Mouse (Mus musculus) ES-E14 (cell line): ENCODE results near the gene Npy. TPM values are rescaled to one million over a fixed set of nuclear protein-coding genes. Genes with fewer than 3 reads are reported as not detected.

Experiments used
- DNase-seq: peaks from one replicate; pipeline ENCODE4 v3.0.0-alpha.2; 2013; ENCODE audit warnings: low read depth, low spot score
- H3K27ac ChIP-seq: 2 replicates; pipeline ENCODE4 v1.5.1; 2012; ENCODE audit warnings: low read depth, mild to moderate bottlenecking, low read length, moderate library complexity, mixed read lengths; ENCODE audit not compliant: poor library complexity, insufficient read depth, severe bottlenecking
- H3K36me3 ChIP-seq: 2 replicates; pipeline ENCODE4 v1.6.1; 2012; ENCODE audit warnings: mild to moderate bottlenecking, low read length, moderate library complexity, mixed read lengths; ENCODE audit not compliant: control insufficient read depth, poor library complexity, insufficient read depth, severe bottlenecking
- H3K4me1 ChIP-seq, 2 experiments: fragments of 150-350 bp in 1 of 2; sonication (generic) in 1 of 2; 2 replicates each; pipeline ENCODE4 v1.6.1; 2012; ENCODE audit warnings: low read length in 2 of 2, mild to moderate bottlenecking in 1 of 2, mixed read lengths in 1 of 2; ENCODE audit not compliant: control insufficient read depth in 2 of 2, insufficient read depth in 2 of 2, poor library complexity in 1 of 2
- H3K4me3 ChIP-seq, 2 experiments: fragments of 150-350 bp in 1 of 2; sonication (generic) in 1 of 2; 2 replicates each; pipeline ENCODE4 v1.5.1; 2012; ENCODE audit warnings: low read length in 2 of 2, low read depth in 1 of 2, mild to moderate bottlenecking in 1 of 2, mixed read lengths in 1 of 2; ENCODE audit not compliant: insufficient read depth in 1 of 2, poor library complexity in 1 of 2, severe bottlenecking in 1 of 2
- H3K9ac ChIP-seq: 2 replicates; pipeline ENCODE4 v1.6.1; 2012; ENCODE audit warnings: low read depth, mild to moderate bottlenecking, low read length, mixed read lengths; ENCODE audit not compliant: poor library complexity, insufficient read depth, severe bottlenecking
- H3K9me3 ChIP-seq: fragments of 150-350 bp; sonication (generic); 2 replicates; pipeline ENCODE4 v1.6.1; 2012; ENCODE audit warnings: low read depth, mild to moderate bottlenecking, low read length; ENCODE audit not compliant: control insufficient read depth, insufficient read depth
- CHD2 ChIP-seq: IDR thresholded peaks from 2 replicates; pipeline ENCODE4 v1.6.1; 2014; ENCODE audit warnings: mild to moderate bottlenecking, low read depth, low read length, inconsistent platforms
- HCFC1 ChIP-seq: IDR thresholded peaks from 2 replicates; pipeline ENCODE4 v1.6.1; 2012; ENCODE audit warnings: low read length, inconsistent platforms, borderline replicate concordance; ENCODE audit not compliant: insufficient read depth
- MAFK ChIP-seq: IDR thresholded peaks from 2 replicates; pipeline ENCODE4 v1.6.1; 2014; ENCODE audit warnings: mild to moderate bottlenecking, low read depth, low read length, inconsistent platforms; ENCODE audit not compliant: insufficient read depth
- ZC3H11A ChIP-seq: IDR thresholded peaks from 2 replicates; pipeline ENCODE4 v1.6.1; 2012; ENCODE audit warnings: low read depth, mild to moderate bottlenecking, inconsistent platforms, low read length, borderline replicate concordance
- ZNF384 ChIP-seq: IDR thresholded peaks from 2 replicates; pipeline ENCODE4 v1.6.1; 2012; ENCODE audit warnings: low read depth, low read length, inconsistent platforms
- in situ Hi-C, 2 experiments: fragments of 600-800 bp; cut with MboI; formaldehyde crosslinking; loops; one replicate each; pipeline ENCODE4 v1.15.1; 2025; ENCODE audit warnings: low sequenced_read_pairs in 2 of 2, inconsistent platforms in 1 of 2; ENCODE audit not compliant: unreplicated experiment in 2 of 2
- total RNA-seq: library from RNA; depleted of rRNA; stranded (reverse); fragments of 300-350 nt; gene quantifications from 2 replicates; pipeline ENCODE4 v1.2.3, GENCODE M21; 2012

Gene Npy
- total RNA-seq, 1 experiment: 1.0 TPM

GRCm38 (mm10) chr6:49808076-49808475 lies 14.4 kb upstream of the Npy start:
- no peaks in the 10 kb centered on the region for H3K9me3 ChIP-seq
- H3K4me3 ChIP-seq: no peak overlapping the region
- no peak for DNase-seq
- no peak overlapping the region for H3K27ac ChIP-seq
- in situ Hi-C loops: no loop called here
- no peaks in the 10 kb centered on the region for H3K36me3 ChIP-seq
- no peak overlapping the region for H3K9ac ChIP-seq
- H3K4me1 ChIP-seq: no peaks in the 10 kb centered on the region
- TF ChIP-seq ZC3H11A: no peak
- no peak for TF ChIP-seq ZNF384
- TF ChIP-seq HCFC1: no peak
- TF ChIP-seq CHD2: no peak
- TF ChIP-seq MAFK: no peak

GRCm38 (mm10) chr6:49817183-49817582 lies 5.3 kb upstream of the Npy start:
- H3K27ac ChIP-seq: no peak overlapping the region
- in situ Hi-C loops: no loop called here
- no peaks in the 10 kb centered on the region for H3K36me3 ChIP-seq
- no peak overlapping the region for H3K4me3 ChIP-seq
- TF ChIP-seq ZC3H11A (no peak), CHD2 (no peak), MAFK (no peak), ZNF384 (no peak), HCFC1 (no peak)
- H3K4me1 ChIP-seq: no peaks in the 10 kb centered on the region
- DNase-seq: no peak
- H3K9ac ChIP-seq: no peak overlapping the region
- H3K9me3 ChIP-seq: no peaks in the 10 kb centered on the region

- Histone ChIP-seq H3K4me3 (no peak overlapping the region), H3K9me3 (no peaks in the 10 kb centered on the region), H3K27ac (no peak overlapping the region), H3K9ac (no peak overlapping the region), H3K36me3 (no peaks in the 10 kb centered on the region), H3K4me1 (no peaks in the 10 kb centered on the region)
- TF ChIP-seq MAFK: no peak
- DNase-seq: no peak
- in situ Hi-C loops: no loop called here
These were observed 4.9 kb upstream of the Npy start for GRCm38 (mm10) chr6:49817625-49818024.

- TF ChIP-seq MAFK (no peak), HCFC1 (no peak), CHD2 (no peak), ZC3H11A (no peak), ZNF384 (no peak)
- Histone ChIP-seq H3K27ac (no peak overlapping the region), H3K4me3 (peak overlapping the region; percentile 52 to 71), H3K9me3 (no peaks in the 10 kb centered on the region), H3K36me3 (no peaks in the 10 kb centered on the region), H3K4me1 (no peaks in the 10 kb centered on the region), H3K9ac (no peak overlapping the region)
- in situ Hi-C loops: no loop called here
- DNase-seq: no peak
These were observed 341 bp downstream of the Npy start for GRCm38 (mm10) chr6:49822871-49823230.

GRCm38 (mm10) chr6:49823371-49823770 lies 861 bp downstream of the Npy start:
- H3K36me3 ChIP-seq: no peaks in the 10 kb centered on the region
- in situ Hi-C loops: no loop called here
- no peak overlapping the region for H3K9ac ChIP-seq
- no peak overlapping the region for H3K4me3 ChIP-seq
- H3K4me1 ChIP-seq: no peaks in the 10 kb centered on the region
- H3K9me3 ChIP-seq: no peaks in the 10 kb centered on the region
- TF ChIP-seq ZC3H11A: no peak
- no peak for TF ChIP-seq MAFK
- no peak for TF ChIP-seq HCFC1
- no peak for TF ChIP-seq ZNF384
- no peak for TF ChIP-seq CHD2
- no peak for DNase-seq
- no peak overlapping the region for H3K27ac ChIP-seq
